Mouse (Mus musculus): ENCODE measurements around the gene Ddx19b. TPM values are rescaled to one million over a fixed set of nuclear protein-coding genes. Genes with fewer than 3 reads are reported as not detected.

The Ddx19b gene
- total and polyA plus RNA-seq, 2 experiments from 2014 or later: 5.0 to 11.0 TPM

- peak; percentile 39 for TF ChIP-seq CTCF (IDR thresholded peaks at IDR 0.05)
- Histone ChIP-seq H3K27ac (ENCODE audit: low read depth, low read length) (no peak overlapping the region), H3K9ac (replicated peaks; ENCODE audit: low read length, poor library complexity, severe bottlenecking) (no peak overlapping the region), H3K36me3 (ENCODE audit: insufficient read depth, low read length) (peaks cover 82% of the 10 kb centered on the region), H3K27me3 (ENCODE audit: insufficient read depth, low read length) (no peaks in the 10 kb centered on the region), H3K9me3 (ENCODE audit: low read length) (no peaks in the 10 kb centered on the region), H3K4me2 (ENCODE audit: low read depth, low read length, poor library complexity, severe bottlenecking) (no peak overlapping the region), H3K4me1 (ENCODE audit: insufficient read depth, low read length) (no peaks in the 10 kb centered on the region), H3K4me3 (ENCODE audit: low read depth, low read length) (no peak overlapping the region)
- DNase-seq (ENCODE audit: low spot score) (peak; percentile 15), ATAC-seq (ENCODE audit: low FRiP score) (no peak)
- WGBS: 46% methylated on average over 2 of the region's 2 CpGs
These were observed 12.6 kb upstream of the Ddx19b start for GRCm38 (mm10) chr8:111044003-111044734.

GRCm38 (mm10) chr8:111042546-111042945, 11.0 kb upstream of the Ddx19b start:
- Histone ChIP-seq H3K4me2 (ENCODE audit: low read depth, low read length, poor library complexity, severe bottlenecking) (no peak overlapping the region), H3K4me1 (ENCODE audit: insufficient read depth, low read length) (no peaks in the 10 kb centered on the region), H3K4me3 (ENCODE audit: low read depth, low read length) (no peak overlapping the region), H3K27me3 (ENCODE audit: insufficient read depth, low read length) (no peaks in the 10 kb centered on the region), H3K9me3 (ENCODE audit: low read length) (no peaks in the 10 kb centered on the region), H3K9ac (replicated peaks; ENCODE audit: low read length, poor library complexity, severe bottlenecking) (no peak overlapping the region), H3K27ac (ENCODE audit: low read depth, low read length) (no peak overlapping the region), H3K36me3 (ENCODE audit: insufficient read depth, low read length) (peaks cover 79% of the 10 kb centered on the region)
- ATAC-seq (ENCODE audit: low FRiP score) (no peak), DNase-seq (ENCODE audit: low spot score) (no peak)
- 95% methylated on average over 19 of the region's 19 CpGs for WGBS
- no peak for TF ChIP-seq CTCF (IDR thresholded peaks at IDR 0.05)

- no peak for TF ChIP-seq CTCF (IDR thresholded peaks at IDR 0.05)
- WGBS: 94% methylated on average over 15 of the region's 15 CpGs
- H3K36me3 ChIP-seq (ENCODE audit: insufficient read depth, low read length): peaks cover 32% of the 10 kb centered on the region
These were observed 5.0 kb upstream of the Ddx19b start for GRCm38 (mm10) chr8:111036591-111036990.

GRCm38 (mm10) chr8:111034276-111034675, 2.7 kb upstream of the Ddx19b start:
- DNase-seq (ENCODE audit: low spot score) (peak; percentile 28), ATAC-seq (ENCODE audit: low FRiP score) (no peak)
- 23% methylated on average over 12 of the region's 12 CpGs for WGBS
- TF ChIP-seq CTCF (IDR thresholded peaks at IDR 0.05): no peak
- Histone ChIP-seq H3K36me3 (ENCODE audit: insufficient read depth, low read length) (peaks cover 16% of the 10 kb centered on the region), H3K9ac (replicated peaks; ENCODE audit: low read length, poor library complexity, severe bottlenecking) (peak overlapping the region; percentile 86), H3K4me2 (ENCODE audit: low read depth, low read length, poor library complexity, severe bottlenecking) (peak overlapping the region; percentile 64), H3K27me3 (ENCODE audit: insufficient read depth, low read length) (0 out of 2 replicates have a peak, but pooled peaks cover 7% of the 10 kb centered on the region), H3K4me1 (ENCODE audit: insufficient read depth, low read length) (no peaks in the 10 kb centered on the region), H3K9me3 (ENCODE audit: low read length) (no peaks in the 10 kb centered on the region), H3K27ac (ENCODE audit: low read depth, low read length) (peak overlapping the region; percentile 90), H3K4me3 (ENCODE audit: low read depth, low read length) (peak overlapping the region; percentile 71)

More at GRCm38 (mm10) chr8:111036591-111036990, 5.0 kb upstream of the Ddx19b start:
- H3K4me2 ChIP-seq (ENCODE audit: low read depth, low read length, poor library complexity, severe bottlenecking): no peak overlapping the region
- no peak overlapping the region for H3K27ac ChIP-seq (ENCODE audit: low read depth, low read length)
- H3K4me3 ChIP-seq (ENCODE audit: low read depth, low read length): no peak overlapping the region
- no peaks in the 10 kb centered on the region for H3K4me1 ChIP-seq (ENCODE audit: insufficient read depth, low read length)
- H3K9ac ChIP-seq (replicated peaks; ENCODE audit: low read length, poor library complexity, severe bottlenecking): no peak overlapping the region
- no peak for ATAC-seq (ENCODE audit: low FRiP score)
- no peak for DNase-seq (ENCODE audit: low spot score)
- H3K27me3 ChIP-seq (ENCODE audit: insufficient read depth, low read length): 0 out of 2 replicates have a peak, but pooled peaks cover 4% of the 10 kb centered on the region
- no peaks in the 10 kb centered on the region for H3K9me3 ChIP-seq (ENCODE audit: low read length)

- Histone ChIP-seq H3K9ac (replicated peaks; ENCODE audit: low read length, poor library complexity, severe bottlenecking) (peak overlapping the region; percentile 86), H3K4me2 (ENCODE audit: low read depth, low read length, poor library complexity, severe bottlenecking) (peak overlapping the region; percentile 64), H3K27me3 (ENCODE audit: insufficient read depth, low read length) (0 out of 2 replicates have a peak, but pooled peaks cover 7% of the 10 kb centered on the region), H3K4me1 (ENCODE audit: insufficient read depth, low read length) (no peaks in the 10 kb centered on the region), H3K9me3 (ENCODE audit: low read length) (no peaks in the 10 kb centered on the region), H3K4me3 (ENCODE audit: low read depth, low read length) (peak overlapping the region; percentile 71), H3K27ac (ENCODE audit: low read depth, low read length) (peak overlapping the region; percentile 90), H3K36me3 (ENCODE audit: insufficient read depth, low read length) (peaks cover 10% of the 10 kb centered on the region)
- no peak for TF ChIP-seq CTCF (IDR thresholded peaks at IDR 0.05)
- 6% methylated on average over 36 of the region's 37 CpGs for WGBS
- ATAC-seq (ENCODE audit: low FRiP score): peak; percentile 99
- peak; percentile 100 for DNase-seq (ENCODE audit: low spot score)
These were observed 2.1 kb upstream of the Ddx19b start for GRCm38 (mm10) chr8:111033482-111034215.

GRCm38 (mm10) chr8:111032916-111033315, 1.4 kb upstream of the Ddx19b start, which contains the start of gene Aars:
TSS of gene Aars (plus strand) at chr8:111033144.
- ATAC-seq (ENCODE audit: low FRiP score) (no peak), DNase-seq (ENCODE audit: low spot score) (no peak)
- Histone ChIP-seq H3K9me3 (ENCODE audit: low read length) (no peaks in the 10 kb centered on the region), H3K27me3 (ENCODE audit: insufficient read depth, low read length) (0 out of 2 replicates have a peak, but pooled peaks cover 7% of the 10 kb centered on the region), H3K9ac (replicated peaks; ENCODE audit: low read length, poor library complexity, severe bottlenecking) (peak within 1 kb of the TSS; percentile 86), H3K36me3 (ENCODE audit: insufficient read depth, low read length) (peaks cover 4% of the 10 kb centered on the region; the same call in 1 of the 2 replicates), H3K4me1 (ENCODE audit: insufficient read depth, low read length) (no peaks in the 10 kb centered on the region), H3K27ac (ENCODE audit: low read depth, low read length) (peak within 1 kb of the TSS; percentile 90), H3K4me2 (ENCODE audit: low read depth, low read length, poor library complexity, severe bottlenecking) (peak within 1 kb of the TSS; percentile 64), H3K4me3 (ENCODE audit: low read depth, low read length) (peak within 1 kb of the TSS; percentile 71)
- 97% methylated on average over 7 of the region's 7 CpGs for WGBS
- no peak for TF ChIP-seq CTCF (IDR thresholded peaks at IDR 0.05)
